Mouse (Mus musculus): ENCODE data around the gene Islr.

DNA sequence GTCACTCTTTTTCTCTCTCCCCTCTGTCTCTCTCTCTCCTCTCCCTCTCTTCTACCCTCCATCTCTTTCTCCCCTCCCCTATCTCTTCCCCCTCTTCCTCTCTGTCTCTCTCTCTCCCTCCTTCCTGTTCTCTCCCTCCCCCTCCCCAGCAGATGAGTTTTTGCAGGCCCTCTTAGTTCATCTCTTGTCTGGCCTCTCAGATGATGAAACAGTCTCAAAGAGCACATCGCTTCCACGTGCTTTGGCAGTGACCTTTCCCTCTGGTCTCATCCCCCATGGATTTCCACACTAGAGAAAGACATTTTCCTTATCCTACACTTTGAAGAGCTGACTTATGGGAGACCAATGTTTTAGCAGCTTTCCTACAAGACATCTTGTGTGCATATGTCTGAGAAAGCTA is 31.2 kb downstream of the Islr start:
- no peak for TF ChIP-seq EP300 (IDR thresholded peaks at IDR 0.05; ENCODE audit: low read depth in 1 of 2, low read length in 2 of 2)
- no peak for TF ChIP-seq POLR2A (IDR thresholded peaks at IDR 0.05; ENCODE audit: control insufficient read depth in 1 of 2, insufficient read depth in 1 of 2, low read depth in 1 of 2, low read length in 2 of 2, poor library complexity in 1 of 2)
- no peak for TF ChIP-seq ZC3H11A (IDR thresholded peaks at IDR 0.05; ENCODE audit: low read depth, low read length)

All from MEL (cell line).